Mouse (Mus musculus) hindbrain, embryonic 15.5 days (tissue): ENCODE measurements around the gene Col4a4. TPM values are rescaled to one million over a fixed set of nuclear protein-coding genes. Genes with fewer than 3 reads are reported as not detected.

Source experiments
- ATAC-seq: fragments of 200-750 bp; cut with Nextera tagmentation; 2 replicates; pipeline ENCODE4 v1.8.0; 2017; ENCODE audit warnings: low read depth, moderate number of reproducible peaks, moderate TSS enrichment; ENCODE audit not compliant: low FRiP score
- H3K27ac ChIP-seq: fragments of 300-500 bp; sonication (generic); replicated peaks from 2 replicates; pipeline ENCODE4 v1.5.1; 2015; ENCODE audit warnings: mild to moderate bottlenecking, inconsistent platforms
- H3K27me3 ChIP-seq: fragments of 300-500 bp; sonication (generic); 2 replicates; pipeline ENCODE4 v1.6.1; 2015; ENCODE audit warnings: control low read depth, inconsistent platforms
- H3K36me3 ChIP-seq: fragments of 300-500 bp; sonication (generic); 2 replicates; pipeline ENCODE4 v1.6.1; 2015; ENCODE audit warnings: control low read depth, inconsistent platforms
- H3K4me1 ChIP-seq: fragments of 300-500 bp; sonication (generic); replicated peaks from 2 replicates; pipeline ENCODE4 v1.6.1; 2015; ENCODE audit warnings: control low read depth, inconsistent platforms
- H3K4me2 ChIP-seq: fragments of 300-500 bp; sonication (generic); 2 replicates; pipeline ENCODE4 v1.6.1; 2015; ENCODE audit warnings: moderate library complexity, mild to moderate bottlenecking, inconsistent platforms
- H3K4me3 ChIP-seq: fragments of 300-500 bp; sonication (generic); 2 replicates; pipeline ENCODE4 v1.5.1; 2015; ENCODE audit warnings: mild to moderate bottlenecking, inconsistent platforms
- H3K9ac ChIP-seq: fragments of 300-500 bp; sonication (generic); 2 replicates; pipeline ENCODE4 v1.6.1; 2015; ENCODE audit warnings: inconsistent platforms
- H3K9me3 ChIP-seq: fragments of 300-500 bp; sonication (generic); 2 replicates; pipeline ENCODE4 v1.6.1; 2016; ENCODE audit warnings: control low read depth, inconsistent platforms
- WGBS: fragments of 180-500 bp; shearing (Covaris S2); methylation state at CpG from one replicate; pipeline ENCODE4 v1.1.7; 2015; 5-methylcytosine and 5-hydroxymethylcytosine counted together
- polyA plus RNA-seq: library from polyadenylated mRNA; unstranded; fragments of >200 nt; fragmentation: Nextera tagmentation; extraction: Ambion mirVana; gene quantifications from 2 replicates; pipeline ENCODE4 v1.2.1, GENCODE M21; 2015

The Col4a4 gene
- polyA plus RNA-seq, 1 experiment from 2014 or later = 0.25 TPM

GRCm38 (mm10) chr1:82468872-82469271, 117.8 kb downstream of the Col4a4 start:
- H3K27me3 ChIP-seq = no peaks in the 10 kb centered on the region
- H3K9me3 ChIP-seq = no peaks in the 10 kb centered on the region
- H3K9ac ChIP-seq = no peak overlapping the region
- no peak for ATAC-seq
- H3K36me3 ChIP-seq = no peaks in the 10 kb centered on the region
- no peak overlapping the region for H3K4me2 ChIP-seq
- no peaks in the 10 kb centered on the region for H3K4me1 ChIP-seq
- no peak overlapping the region for H3K4me3 ChIP-seq
- no peak overlapping the region for H3K27ac ChIP-seq
- 79% methylated on average over 6 of the region's 6 CpGs for WGBS

- no peaks in the 10 kb centered on the region for H3K4me1 ChIP-seq
- no peak overlapping the region for H3K27ac ChIP-seq
- no peaks in the 10 kb centered on the region for H3K9me3 ChIP-seq
- H3K36me3 ChIP-seq = no peaks in the 10 kb centered on the region
- H3K9ac ChIP-seq = no peak overlapping the region
- WGBS = 46% methylated on average over 6 of the region's 6 CpGs
- no peak overlapping the region for H3K4me2 ChIP-seq
- no peak for ATAC-seq
- no peak overlapping the region for H3K4me3 ChIP-seq
- no peaks in the 10 kb centered on the region for H3K27me3 ChIP-seq
Measured at GRCm38 (mm10) chr1:82465321-82465853, 121.3 kb downstream of the Col4a4 start.

- 79% methylated on average over 4 of the region's 4 CpGs for WGBS
Measured at GRCm38 (mm10) chr1:82461041-82461440, 125.6 kb downstream of the Col4a4 start.

GRCm38 (mm10) chr1:82459926-82460325, 126.7 kb downstream of the Col4a4 start:
- H3K9me3 ChIP-seq = no peaks in the 10 kb centered on the region
- H3K9ac ChIP-seq = no peak overlapping the region
- no peak overlapping the region for H3K4me3 ChIP-seq
- no peaks in the 10 kb centered on the region for H3K27me3 ChIP-seq
- H3K4me1 ChIP-seq = no peaks in the 10 kb centered on the region
- H3K4me2 ChIP-seq = no peak overlapping the region
- ATAC-seq = no peak
- no peak overlapping the region for H3K27ac ChIP-seq
- no peaks in the 10 kb centered on the region for H3K36me3 ChIP-seq
- 94% methylated on average over 2 of the region's 2 CpGs for WGBS

More at GRCm38 (mm10) chr1:82461041-82461440, 125.6 kb downstream of the Col4a4 start:
- Histone ChIP-seq H3K4me3 (no peak overlapping the region), H3K4me1 (no peaks in the 10 kb centered on the region), H3K9me3 (no peaks in the 10 kb centered on the region), H3K27me3 (no peaks in the 10 kb centered on the region), H3K9ac (no peak overlapping the region), H3K4me2 (no peak overlapping the region), H3K27ac (no peak overlapping the region), H3K36me3 (no peaks in the 10 kb centered on the region)
- no peak for ATAC-seq

- Histone ChIP-seq H3K9ac (no peak overlapping the region), H3K4me3 (no peak overlapping the region), H3K4me2 (no peak overlapping the region), H3K9me3 (no peaks in the 10 kb centered on the region), H3K4me1 (no peaks in the 10 kb centered on the region), H3K27me3 (no peaks in the 10 kb centered on the region), H3K36me3 (no peaks in the 10 kb centered on the region), H3K27ac (no peak overlapping the region)
- no peak for ATAC-seq
- WGBS = 73% methylated on average over 4 of the region's 4 CpGs
Measured at GRCm38 (mm10) chr1:82459350-82459749, 127.3 kb downstream of the Col4a4 start.

GRCm38 (mm10) chr1:82454031-82454430, 132.6 kb downstream of the Col4a4 start:
- H3K27me3 ChIP-seq = no peaks in the 10 kb centered on the region
- H3K4me2 ChIP-seq = no peak overlapping the region
- WGBS = 89% methylated on average over 3 of the region's 3 CpGs
- 0 out of 2 replicates have a peak, but pooled peaks cover 4% of the 10 kb centered on the region for H3K4me1 ChIP-seq
- no peak overlapping the region for H3K4me3 ChIP-seq
- H3K36me3 ChIP-seq = no peaks in the 10 kb centered on the region
- no peak overlapping the region for H3K27ac ChIP-seq
- H3K9me3 ChIP-seq = no peaks in the 10 kb centered on the region
- no peak overlapping the region for H3K9ac ChIP-seq
- no peak for ATAC-seq

GRCm38 (mm10) chr1:82451927-82452651, 134.6 kb downstream of the Col4a4 start:
- Histone ChIP-seq H3K27ac (no peak overlapping the region), H3K4me3 (no peak overlapping the region)
- 23% methylated on average over 6 of the region's 6 CpGs for WGBS

GRCm38 (mm10) chr1:82449851-82450250, 136.8 kb downstream of the Col4a4 start:
- Histone ChIP-seq H3K4me3 (no peak overlapping the region), H3K4me2 (no peak overlapping the region), H3K9ac (no peak overlapping the region), H3K36me3 (no peaks in the 10 kb centered on the region), H3K27me3 (no peaks in the 10 kb centered on the region), H3K4me1 (0 out of 2 replicates have a peak, but pooled peaks cover 4% of the 10 kb centered on the region), H3K9me3 (no peaks in the 10 kb centered on the region), H3K27ac (no peak overlapping the region)
- ATAC-seq = no peak
- WGBS = 91% methylated on average over 4 of the region's 4 CpGs

More at GRCm38 (mm10) chr1:82451927-82452651, 134.6 kb downstream of the Col4a4 start:
- H3K9ac ChIP-seq = no peak overlapping the region
- H3K4me1 ChIP-seq = 0 out of 2 replicates have a peak, but pooled peaks cover 4% of the 10 kb centered on the region
- H3K36me3 ChIP-seq = no peaks in the 10 kb centered on the region
- no peaks in the 10 kb centered on the region for H3K27me3 ChIP-seq
- 0 out of 2 replicates have a peak, but pooled peaks have one; percentile 19 for ATAC-seq
- H3K9me3 ChIP-seq = no peaks in the 10 kb centered on the region
- no peak overlapping the region for H3K4me2 ChIP-seq

GRCm38 (mm10) chr1:82446049-82446448, 140.6 kb downstream of the Col4a4 start:
- Histone ChIP-seq H3K9ac (no peak overlapping the region), H3K4me3 (no peak overlapping the region), H3K27me3 (no peaks in the 10 kb centered on the region), H3K4me1 (no peaks in the 10 kb centered on the region), H3K9me3 (no peaks in the 10 kb centered on the region), H3K36me3 (no peaks in the 10 kb centered on the region), H3K4me2 (no peak overlapping the region), H3K27ac (no peak overlapping the region)
- 73% methylated on average over 7 of the region's 7 CpGs for WGBS
- ATAC-seq = no peak

GRCm38 (mm10) chr1:82443517-82443916, 143.1 kb downstream of the Col4a4 start:
- Histone ChIP-seq H3K4me1 (no peaks in the 10 kb centered on the region), H3K9ac (no peak overlapping the region), H3K27ac (no peak overlapping the region), H3K36me3 (no peaks in the 10 kb centered on the region), H3K9me3 (no peaks in the 10 kb centered on the region), H3K4me2 (no peak overlapping the region), H3K4me3 (no peak overlapping the region), H3K27me3 (no peaks in the 10 kb centered on the region)
- no peak for ATAC-seq
- 72% methylated on average over 4 of the region's 4 CpGs for WGBS

GRCm38 (mm10) chr1:82440123-82440522, 146.5 kb downstream of the Col4a4 start:
- no peak for ATAC-seq
- H3K4me2 ChIP-seq = no peak overlapping the region
- no peaks in the 10 kb centered on the region for H3K36me3 ChIP-seq
- WGBS = 48% methylated on average over 1 of the region's 1 CpGs
- no peak overlapping the region for H3K9ac ChIP-seq
- H3K9me3 ChIP-seq = no peaks in the 10 kb centered on the region
- H3K27ac ChIP-seq = no peak overlapping the region
- H3K27me3 ChIP-seq = no peaks in the 10 kb centered on the region
- no peaks in the 10 kb centered on the region for H3K4me1 ChIP-seq
- H3K4me3 ChIP-seq = no peak overlapping the region

- no peak for ATAC-seq
- Histone ChIP-seq H3K9me3 (no peaks in the 10 kb centered on the region), H3K4me3 (no peak overlapping the region), H3K4me2 (no peak overlapping the region), H3K27ac (no peak overlapping the region), H3K27me3 (no peaks in the 10 kb centered on the region), H3K4me1 (peaks cover 6% of the 10 kb centered on the region; the same call in 1 of the 2 replicates), H3K9ac (no peak overlapping the region), H3K36me3 (no peaks in the 10 kb centered on the region)
- 57% methylated on average over 3 of the region's 3 CpGs for WGBS
Measured at GRCm38 (mm10) chr1:82437273-82437672, 149.4 kb downstream of the Col4a4 start.
